Mouse (Mus musculus) forebrain, embryonic 15.5 days (tissue): ENCODE measurements at regions not wholly inside any gene's neighbourhood (a gene's known extent, or its start where the extent isn't known, plus 50 kb on each side); places are given as distances from the start of the nearest gene placed in this dataset.
A peak's percentile ranks its signal among the peaks of the same experiment; 100 is the strongest.

Source experiments
- ATAC-seq: fragments of 200-750 bp; cut with Nextera tagmentation; replicated peaks from 2 replicates; pipeline ENCODE4 v1.8.0; 2017; ENCODE audit warnings: mild to moderate bottlenecking, moderate TSS enrichment, moderate library complexity
- H3K27ac ChIP-seq: fragments of 300-500 bp; sonication (generic); replicated peaks from 2 replicates; pipeline ENCODE4 v1.5.1; 2015; ENCODE audit warnings: mild to moderate bottlenecking, inconsistent platforms
- H3K27me3 ChIP-seq: fragments of 300-500 bp; sonication (generic); 2 replicates; pipeline ENCODE4 v1.6.1; 2015; ENCODE audit warnings: inconsistent platforms
- H3K36me3 ChIP-seq: fragments of 300-500 bp; sonication (generic); 2 replicates; pipeline ENCODE4 v1.6.1; 2015; ENCODE audit warnings: mild to moderate bottlenecking, inconsistent platforms
- H3K4me1 ChIP-seq: fragments of 300-500 bp; sonication (generic); 2 replicates; pipeline ENCODE4 v1.6.1; 2015; ENCODE audit warnings: inconsistent platforms
- H3K4me2 ChIP-seq: fragments of 300-500 bp; sonication (generic); replicated peaks from 2 replicates; pipeline ENCODE4 v1.6.1; 2015; ENCODE audit warnings: mild to moderate bottlenecking, inconsistent platforms
- H3K4me3 ChIP-seq: fragments of 300-500 bp; sonication (generic); 2 replicates; pipeline ENCODE4 v1.5.1; 2015; ENCODE audit warnings: mild to moderate bottlenecking, inconsistent platforms
- H3K9ac ChIP-seq: fragments of 300-500 bp; sonication (generic); replicated peaks from 2 replicates; pipeline ENCODE4 v1.6.1; 2015; ENCODE audit warnings: mild to moderate bottlenecking, inconsistent platforms
- H3K9me3 ChIP-seq: fragments of 300-500 bp; sonication (generic); 2 replicates; pipeline ENCODE4 v1.6.1; 2016; ENCODE audit warnings: inconsistent platforms
- WGBS: fragments of 180-500 bp; shearing (Covaris S2); methylation state at CpG from one replicate; pipeline ENCODE4 v1.1.7; 2015; ENCODE audit warnings: mixed read lengths; 5-methylcytosine and 5-hydroxymethylcytosine counted together

GRCm38 (mm10) chr13:83175086-83175485 lies 328.7 kb upstream of the Mef2c start:
- Histone ChIP-seq H3K9ac (no peak overlapping the region), H3K9me3 (no peaks in the 10 kb centered on the region), H3K4me2 (no peak overlapping the region), H3K27me3 (no peaks in the 10 kb centered on the region), H3K4me1 (no peaks in the 10 kb centered on the region), H3K36me3 (no peaks in the 10 kb centered on the region), H3K27ac (no peak overlapping the region), H3K4me3 (no peak overlapping the region)
- ATAC-seq = no peak
- 84% methylated on average over 2 of the region's 2 CpGs for WGBS

- Histone ChIP-seq H3K9ac (no peak overlapping the region), H3K36me3 (no peaks in the 10 kb centered on the region), H3K4me1 (no peaks in the 10 kb centered on the region), H3K4me3 (no peak overlapping the region), H3K4me2 (no peak overlapping the region), H3K9me3 (no peaks in the 10 kb centered on the region), H3K27ac (no peak overlapping the region), H3K27me3 (no peaks in the 10 kb centered on the region)
- 92% methylated on average over 3 of the region's 3 CpGs for WGBS
- ATAC-seq = no peak
Observed at GRCm38 (mm10) chr13:83201931-83202671, 301.7 kb upstream of the Mef2c start.

- no peak overlapping the region for H3K27ac ChIP-seq
- no peaks in the 10 kb centered on the region for H3K36me3 ChIP-seq
- H3K4me2 ChIP-seq = no peak overlapping the region
- 88% methylated on average over 1 of the region's 1 CpGs for WGBS
- no peaks in the 10 kb centered on the region for H3K4me1 ChIP-seq
- H3K9me3 ChIP-seq = no peaks in the 10 kb centered on the region
- no peaks in the 10 kb centered on the region for H3K27me3 ChIP-seq
- H3K4me3 ChIP-seq = no peak overlapping the region
- ATAC-seq = no peak
- H3K9ac ChIP-seq = no peak overlapping the region
Observed at GRCm38 (mm10) chr13:83206622-83207021, 297.2 kb upstream of the Mef2c start.

GRCm38 (mm10) chr13:83207513-83207912 lies 296.3 kb upstream of the Mef2c start:
- Histone ChIP-seq H3K4me2 (no peak overlapping the region), H3K27ac (no peak overlapping the region), H3K27me3 (no peaks in the 10 kb centered on the region), H3K4me1 (no peaks in the 10 kb centered on the region), H3K9me3 (no peaks in the 10 kb centered on the region), H3K4me3 (no peak overlapping the region), H3K36me3 (no peaks in the 10 kb centered on the region), H3K9ac (no peak overlapping the region)
- 90% methylated on average over 4 of the region's 4 CpGs for whole genome bisulfite sequencing
- ATAC-seq = no peak

- Histone ChIP-seq H3K9ac (no peak overlapping the region), H3K27me3 (no peaks in the 10 kb centered on the region), H3K4me2 (no peak overlapping the region), H3K4me1 (no peaks in the 10 kb centered on the region), H3K27ac (no peak overlapping the region), H3K36me3 (no peaks in the 10 kb centered on the region), H3K4me3 (no peak overlapping the region), H3K9me3 (no peaks in the 10 kb centered on the region)
- WGBS = 83% methylated on average over 5 of the region's 5 CpGs
- no peak for ATAC-seq
Observed at GRCm38 (mm10) chr13:83208111-83208510, 295.7 kb upstream of the Mef2c start.

GRCm38 (mm10) chr13:83214811-83215210 lies 289.0 kb upstream of the Mef2c start:
- ATAC-seq = no peak
- H3K27me3 ChIP-seq = no peaks in the 10 kb centered on the region
- no peak overlapping the region for H3K4me3 ChIP-seq
- H3K9ac ChIP-seq = no peak overlapping the region
- H3K27ac ChIP-seq = no peak overlapping the region
- no peaks in the 10 kb centered on the region for H3K4me1 ChIP-seq
- H3K4me2 ChIP-seq = no peak overlapping the region
- H3K9me3 ChIP-seq = no peaks in the 10 kb centered on the region
- no peaks in the 10 kb centered on the region for H3K36me3 ChIP-seq

- no peaks in the 10 kb centered on the region for H3K9me3 ChIP-seq
- 38% methylated on average over 3 of the region's 3 CpGs for WGBS
- no peaks in the 10 kb centered on the region for H3K27me3 ChIP-seq
- H3K4me2 ChIP-seq = no peak overlapping the region
- H3K9ac ChIP-seq = no peak overlapping the region
- no peaks in the 10 kb centered on the region for H3K36me3 ChIP-seq
- no peak overlapping the region for H3K4me3 ChIP-seq
- no peak for ATAC-seq
- 0 out of 2 replicates have a peak overlapping the region, but pooled peaks have one; percentile 14 for H3K27ac ChIP-seq
- H3K4me1 ChIP-seq = no peaks in the 10 kb centered on the region
Observed at GRCm38 (mm10) chr13:83216454-83216853, 287.4 kb upstream of the Mef2c start.

- H3K27ac ChIP-seq = no peak overlapping the region
- H3K9ac ChIP-seq = no peak overlapping the region
- H3K4me3 ChIP-seq = no peak overlapping the region
- H3K4me2 ChIP-seq = no peak overlapping the region
- no peaks in the 10 kb centered on the region for H3K27me3 ChIP-seq
- H3K4me1 ChIP-seq = no peaks in the 10 kb centered on the region
- 95% methylated on average over 1 of the region's 1 CpGs for WGBS
- no peaks in the 10 kb centered on the region for H3K9me3 ChIP-seq
- no peak for ATAC-seq
- H3K36me3 ChIP-seq = no peaks in the 10 kb centered on the region
Observed at GRCm38 (mm10) chr13:83252452-83252851, 251.4 kb upstream of the Mef2c start.

GRCm38 (mm10) chr13:83266591-83266990 lies 237.2 kb upstream of the Mef2c start:
- H3K36me3 ChIP-seq = no peaks in the 10 kb centered on the region
- 90% methylated on average over 1 of the region's 1 CpGs for WGBS
- no peaks in the 10 kb centered on the region for H3K27me3 ChIP-seq
- H3K4me1 ChIP-seq = no peaks in the 10 kb centered on the region
- ATAC-seq = no peak
- H3K9ac ChIP-seq = no peak overlapping the region
- H3K9me3 ChIP-seq = no peaks in the 10 kb centered on the region
- no peak overlapping the region for H3K4me2 ChIP-seq
- no peak overlapping the region for H3K4me3 ChIP-seq
- no peak overlapping the region for H3K27ac ChIP-seq

GRCm38 (mm10) chr13:83268663-83269062 lies 235.2 kb upstream of the Mef2c start:
- no peak for ATAC-seq
- Histone ChIP-seq H3K4me1 (no peaks in the 10 kb centered on the region), H3K4me3 (no peak overlapping the region), H3K27ac (no peak overlapping the region), H3K9me3 (no peaks in the 10 kb centered on the region), H3K9ac (no peak overlapping the region), H3K36me3 (no peaks in the 10 kb centered on the region), H3K27me3 (no peaks in the 10 kb centered on the region), H3K4me2 (no peak overlapping the region)
- WGBS = 92% methylated on average over 3 of the region's 3 CpGs

- Histone ChIP-seq H3K4me1 (no peaks in the 10 kb centered on the region), H3K36me3 (no peaks in the 10 kb centered on the region), H3K9me3 (no peaks in the 10 kb centered on the region), H3K9ac (no peak overlapping the region), H3K4me3 (no peak overlapping the region), H3K27me3 (no peaks in the 10 kb centered on the region), H3K4me2 (no peak overlapping the region), H3K27ac (no peak overlapping the region)
- no peak for ATAC-seq
- WGBS = 93% methylated on average over 1 of the region's 1 CpGs
Observed at GRCm38 (mm10) chr13:83278695-83279094, 225.1 kb upstream of the Mef2c start.

- WGBS = 72% methylated on average over 3 of the region's 3 CpGs
- Histone ChIP-seq H3K9me3 (no peaks in the 10 kb centered on the region), H3K4me3 (no peak overlapping the region), H3K9ac (no peak overlapping the region), H3K4me1 (no peaks in the 10 kb centered on the region), H3K27ac (no peak overlapping the region), H3K36me3 (no peaks in the 10 kb centered on the region), H3K4me2 (no peak overlapping the region), H3K27me3 (no peaks in the 10 kb centered on the region)
- no peak for ATAC-seq
Observed at GRCm38 (mm10) chr13:83307696-83308095, 196.1 kb upstream of the Mef2c start.

GRCm38 (mm10) chr13:83328488-83328887 lies 175.3 kb upstream of the Mef2c start:
- ATAC-seq = no peak
- WGBS = 85% methylated on average over 4 of the region's 4 CpGs
- no peak overlapping the region for H3K4me3 ChIP-seq
- H3K4me2 ChIP-seq = no peak overlapping the region
- no peaks in the 10 kb centered on the region for H3K36me3 ChIP-seq
- no peak overlapping the region for H3K9ac ChIP-seq
- no peaks in the 10 kb centered on the region for H3K9me3 ChIP-seq
- H3K4me1 ChIP-seq = no peaks in the 10 kb centered on the region
- H3K27ac ChIP-seq = no peak overlapping the region
- H3K27me3 ChIP-seq = no peaks in the 10 kb centered on the region
